Mouse (Mus musculus) cerebral cortex, adult 2 months (tissue): Measurements from ENCODE around the gene Efna1.

Source experiments
- WGBS: fragments of 180-500 bp; shearing (Covaris S2); methylation state at CpG from one replicate; pipeline ENCODE4 v1.1.7; 2018; 5-methylcytosine and 5-hydroxymethylcytosine counted together

The Efna1 gene

DNA sequence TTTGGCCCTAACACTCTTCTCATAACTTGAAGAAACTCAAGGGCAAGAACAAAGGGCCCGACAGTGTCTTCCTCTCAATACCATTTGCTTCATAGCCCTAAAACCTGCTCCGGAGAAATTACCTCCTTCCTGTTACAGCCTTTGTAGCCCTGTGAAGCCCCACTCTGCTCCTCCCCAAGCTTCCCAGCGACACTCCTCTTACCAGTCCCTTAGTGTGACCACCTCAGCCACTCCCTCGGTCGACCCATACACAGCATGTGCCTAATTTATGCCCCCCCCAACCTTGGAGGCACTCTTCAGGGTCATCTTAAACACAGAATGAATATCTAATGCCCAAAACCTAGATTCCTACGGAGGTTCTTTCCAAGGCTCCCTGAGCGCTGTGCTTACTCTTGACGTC lies 2.3 kb downstream of the Efna1 start:
- 59% methylated on average over 8 of the region's 8 CpGs for WGBS

DNA sequence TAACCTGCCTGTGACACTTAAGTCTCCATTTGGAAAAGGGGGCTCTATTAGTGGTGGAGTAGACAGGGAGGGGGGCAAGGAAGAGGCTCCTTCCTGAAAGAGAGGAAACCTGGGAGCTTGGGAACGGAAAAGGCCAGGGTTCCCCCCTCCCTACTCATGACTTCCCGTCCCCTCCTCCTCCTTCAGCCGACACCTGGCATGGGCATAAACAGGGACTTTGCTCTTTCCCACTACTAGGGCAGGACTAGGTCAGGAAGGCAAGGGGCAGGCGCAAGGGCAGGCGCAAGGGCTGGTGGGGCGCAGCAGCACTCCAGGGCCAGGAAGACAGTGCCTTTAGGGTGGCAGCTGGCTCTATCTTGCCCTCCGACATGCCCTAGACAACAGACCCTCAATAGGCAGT lies 2.8 kb downstream of the Efna1 start:
- WGBS: 71% methylated on average over 7 of the region's 7 CpGs

DNA sequence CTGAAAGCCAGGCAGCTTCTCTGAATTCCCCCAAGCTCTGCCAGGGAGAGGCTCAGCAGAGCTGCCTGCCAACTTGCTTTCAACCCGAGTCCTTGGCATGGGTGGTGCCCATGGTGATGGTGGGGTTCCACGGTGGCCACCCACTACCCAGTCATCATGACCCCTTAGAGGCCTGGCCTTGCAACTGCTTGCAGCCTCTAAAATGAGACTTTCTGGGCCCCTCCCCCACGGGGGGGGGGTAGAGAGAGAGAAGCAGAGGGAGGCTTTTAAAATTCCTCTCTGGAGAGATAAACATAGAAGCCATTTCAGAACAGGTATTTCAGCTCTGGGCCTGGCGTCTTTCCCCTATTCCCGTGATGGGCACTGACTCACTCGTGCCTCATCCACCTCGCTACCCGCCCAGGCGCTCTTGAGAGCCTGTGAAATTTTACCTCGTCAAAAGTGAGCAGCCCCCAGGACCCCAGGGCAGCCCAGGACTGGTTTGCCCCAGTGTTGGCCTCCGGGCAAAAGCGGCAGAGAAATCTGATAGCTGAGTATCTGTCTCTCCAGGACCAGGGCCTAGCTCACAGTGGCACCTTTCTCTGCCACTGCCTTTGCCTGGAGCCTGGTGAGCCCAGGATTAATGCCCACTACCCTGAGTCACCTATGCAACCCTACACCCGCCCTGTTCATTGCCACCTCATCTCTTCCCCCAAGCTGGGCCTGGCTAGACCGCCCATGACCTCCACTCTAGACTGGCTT lies 3.5 kb downstream of the Efna1 start:
- 48% methylated on average over 14 of the region's 14 CpGs for WGBS

- WGBS: 90% methylated on average over 13 of the region's 13 CpGs
Observed at GRCm38 (mm10) chr3:89276061-89276460, 4.9 kb downstream of the Efna1 start.

GRCm38 (mm10) chr3:89271760-89272159 lies 9.2 kb downstream of the Efna1 start:
- WGBS: 76% methylated on average over 6 of the region's 6 CpGs

GRCm38 (mm10) chr3:89270891-89271290 lies 10.1 kb downstream of the Efna1 start:
- 26% methylated on average over 6 of the region's 6 CpGs for WGBS

DNA sequence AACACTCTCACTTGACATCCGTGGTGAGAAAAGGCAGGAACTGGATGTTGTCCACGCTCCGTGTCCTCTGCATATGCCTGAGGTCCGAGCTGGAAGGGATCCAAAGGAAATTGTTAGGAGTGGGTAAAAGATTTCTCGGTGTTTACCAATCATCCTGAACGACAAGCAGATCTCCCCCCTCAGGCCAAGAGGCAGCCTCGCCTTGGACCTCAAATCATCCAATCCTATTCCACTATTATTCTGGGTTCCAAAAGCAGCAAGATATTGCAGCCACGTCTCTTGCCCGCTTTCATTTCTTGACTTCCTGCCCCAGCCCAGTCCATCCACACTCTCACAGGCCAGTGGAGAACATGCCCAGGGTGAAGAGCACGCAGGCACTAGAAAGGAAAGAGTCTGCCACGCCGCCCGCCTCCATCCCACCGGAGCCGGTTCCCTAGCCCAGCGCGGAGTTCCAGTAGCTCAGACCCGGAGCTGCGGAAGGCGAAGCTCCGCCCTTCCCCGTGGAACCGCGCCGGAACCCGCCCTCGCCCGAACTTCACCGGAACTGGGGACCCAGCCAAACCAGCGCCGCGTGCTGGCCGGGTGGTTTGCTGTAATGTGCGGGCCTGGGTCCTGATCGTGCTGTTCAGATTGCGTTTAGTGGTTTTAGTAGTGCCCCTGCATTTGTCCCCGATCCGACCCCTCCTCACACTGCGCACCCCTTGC lies 10.7 kb downstream of the Efna1 start, which contains the start of gene Slc50a1:
TSS of gene Slc50a1 (minus strand) at position 520 of the 705 bp plus-strand sequence.
- 1% methylated on average over 39 of the region's 39 CpGs for WGBS

GRCm38 (mm10) chr3:89268916-89269315 lies 12.0 kb downstream of the Efna1 start:
- 61% methylated on average over 8 of the region's 8 CpGs for WGBS

GRCm38 (mm10) chr3:89266439-89266893 lies 14.5 kb downstream of the Efna1 start:
- under 1% methylated on average over 20 of the region's 20 CpGs for WGBS

GRCm38 (mm10) chr3:89262417-89262816 lies 18.5 kb downstream of the Efna1 start:
- WGBS: 66% methylated on average over 10 of the region's 10 CpGs

- WGBS: 79% methylated on average over 3 of the region's 3 CpGs
Observed at GRCm38 (mm10) chr3:89260211-89260610, 20.7 kb downstream of the Efna1 start.

GRCm38 (mm10) chr3:89259076-89259475 lies 21.9 kb downstream of the Efna1 start, which contains the start of gene Dpm3:
Gene Dpm3 (plus strand): TSS chr3:89259358.
- 38% methylated on average over 7 of the region's 7 CpGs for WGBS

DNA sequence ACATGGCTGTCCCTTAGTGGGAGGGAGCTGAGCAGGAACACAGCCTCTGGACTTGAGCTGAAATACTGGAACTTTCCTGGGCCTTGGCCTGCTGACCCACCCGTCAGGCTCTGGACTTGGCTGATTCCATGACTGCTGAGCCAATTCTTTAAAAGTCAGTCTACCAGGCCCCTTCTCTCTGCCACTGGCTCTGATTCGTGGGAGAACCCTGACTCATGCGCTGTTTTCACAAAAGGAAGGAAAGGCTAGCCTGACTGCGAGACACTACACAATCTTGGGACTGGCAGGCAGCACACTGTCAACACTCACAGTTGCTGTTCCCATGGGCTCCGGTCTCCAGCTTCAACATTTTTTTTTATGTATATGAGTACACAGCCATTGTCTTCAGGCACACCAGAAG lies 24.8 kb downstream of the Efna1 start:
- WGBS: 60% methylated on average over 5 of the region's 5 CpGs

DNA sequence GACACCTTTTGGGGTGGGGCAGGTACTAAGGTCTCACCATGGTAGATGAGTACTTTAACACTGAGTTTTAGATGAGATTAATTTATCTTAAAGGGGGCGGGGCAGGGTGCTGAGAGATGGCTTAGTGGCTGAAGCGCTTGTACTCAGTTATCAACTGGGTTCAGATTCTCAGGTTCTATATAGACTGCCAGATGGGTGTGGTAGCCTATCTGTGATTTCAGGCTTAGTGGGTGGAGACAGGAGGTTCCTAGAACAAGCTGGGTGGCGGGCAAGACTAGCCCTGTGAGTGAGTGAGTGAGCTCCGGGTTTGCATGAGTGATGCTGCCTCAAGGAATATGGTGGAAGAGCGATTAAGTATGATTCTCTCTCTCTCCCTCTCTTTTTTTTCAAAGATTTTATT lies 25.9 kb downstream of the Efna1 start:
- 92% methylated on average over 5 of the region's 5 CpGs for WGBS

- WGBS: 11% methylated on average over 17 of the region's 17 CpGs
Observed at GRCm38 (mm10) chr3:89251365-89251895, 29.5 kb downstream of the Efna1 start.

GRCm38 (mm10) chr3:89250435-89251040 lies 30.4 kb downstream of the Efna1 start:
- 21% methylated on average over 7 of the region's 7 CpGs for whole genome bisulfite sequencing

DNA sequence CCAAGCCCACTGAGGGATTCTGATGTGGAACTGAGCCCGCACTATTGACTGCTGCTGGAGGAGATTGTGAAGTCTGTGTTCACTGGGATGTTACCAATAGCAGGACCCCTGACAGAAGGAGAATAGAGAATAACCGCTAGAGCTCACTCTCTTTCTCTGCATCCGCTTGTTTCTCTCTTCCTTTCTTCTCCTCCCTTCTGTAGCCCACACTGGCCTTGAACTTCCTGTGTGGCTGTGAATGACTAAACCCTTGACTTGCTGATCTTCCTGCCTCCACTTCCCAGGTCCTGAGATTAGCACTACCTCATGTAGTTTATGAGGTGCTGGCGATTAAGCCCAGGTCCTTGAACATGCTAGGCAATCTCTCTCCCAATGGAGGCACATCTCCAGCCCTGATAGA lies 33.5 kb downstream of the Efna1 start:
- WGBS: 91% methylated on average over 4 of the region's 4 CpGs

GRCm38 (mm10) chr3:89246261-89247100 lies 34.5 kb downstream of the Efna1 start, which contains the start of gene Trim46:
Gene Trim46 (minus strand): TSS chr3:89246309.
- under 1% methylated on average over 42 of the region's 42 CpGs for WGBS

DNA sequence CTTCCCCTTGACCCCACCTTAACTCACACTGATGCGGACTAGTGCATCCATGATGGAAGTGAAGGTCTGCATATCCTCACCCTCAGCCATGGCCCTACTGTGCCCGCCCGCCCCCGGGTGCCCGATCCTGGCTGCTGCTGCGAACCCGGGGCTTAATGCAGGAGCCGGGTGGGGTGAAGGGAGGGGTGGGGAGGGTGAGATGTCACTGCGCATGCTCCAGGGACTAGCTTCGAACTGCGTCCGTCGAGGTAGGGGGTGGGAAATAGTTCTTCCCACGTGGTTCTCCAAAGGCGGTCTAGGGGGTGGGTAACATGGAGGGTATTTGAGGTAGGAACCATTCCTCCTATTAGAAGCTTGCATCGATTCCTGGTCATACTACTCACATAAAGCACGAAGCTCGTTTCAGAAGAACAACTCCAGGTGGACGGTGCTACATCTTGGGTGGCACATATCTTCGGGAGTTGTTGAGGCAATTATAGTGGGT lies 35.2 kb downstream of the Efna1 start, which contains the start of gene Krtcap2:
TSS of gene Krtcap2 (plus strand) at position 279 of the 484 bp plus-strand sequence.
- 3% methylated on average over 20 of the region's 20 CpGs for WGBS

- WGBS: under 1% methylated on average over 24 of the region's 26 CpGs
Observed at GRCm38 (mm10) chr3:89244982-89245687, 35.8 kb downstream of the Efna1 start.
